Mouse (Mus musculus) retina, postnatal 7 days (tissue): ENCODE data around the gene Chd2.
A peak's percentile ranks its signal among the peaks of the same experiment; 100 is the strongest.

ENCODE experiments used
- DNase-seq: peaks from one replicate; pipeline ENCODE4 v3.0.0-alpha.2; 2012; ENCODE audit warnings: low read depth, low spot score

Chd2 gene

DNA sequence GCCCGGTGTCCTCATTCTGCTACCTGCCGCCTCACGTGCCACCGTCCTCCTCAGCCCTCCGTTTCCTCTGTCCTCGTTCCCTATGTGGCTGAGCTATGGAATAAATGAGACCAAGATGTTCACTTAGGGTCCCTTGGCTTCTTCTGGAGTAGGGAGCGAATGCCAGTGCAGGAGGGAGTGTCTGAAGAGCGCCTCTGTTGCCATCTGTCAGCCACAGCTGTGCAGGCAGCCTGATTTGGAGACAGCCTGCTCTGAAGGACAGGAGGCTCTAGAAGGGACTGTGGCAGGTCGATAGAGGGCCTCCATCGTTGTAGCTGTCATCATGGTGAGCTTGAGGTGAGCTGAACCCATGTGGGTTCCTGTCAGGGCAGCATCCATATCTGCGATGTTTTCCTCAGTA lies 136.1 kb downstream of the Chd2 start:
- DNase-seq, result no peak

DNA sequence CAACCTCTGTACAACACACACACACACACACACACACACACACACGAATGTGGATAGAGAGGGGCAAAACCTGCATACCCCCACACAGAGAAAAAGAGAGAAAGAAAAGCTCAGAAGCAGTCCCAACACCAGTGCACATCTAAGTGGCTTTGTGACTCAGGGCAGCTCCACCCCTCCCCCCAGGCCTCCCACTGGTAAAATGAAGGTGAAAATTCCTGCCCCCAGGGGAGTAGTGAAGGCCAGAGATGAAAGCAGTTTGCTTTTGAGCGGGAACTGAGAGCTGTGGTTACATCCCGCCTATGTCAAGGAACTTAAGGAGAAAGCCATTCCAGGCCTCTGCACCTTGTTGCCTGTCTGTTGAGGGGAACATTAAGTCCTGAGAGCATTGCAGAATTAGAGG lies 138.1 kb downstream of the Chd2 start:
- no peak for DNase-seq

DNA sequence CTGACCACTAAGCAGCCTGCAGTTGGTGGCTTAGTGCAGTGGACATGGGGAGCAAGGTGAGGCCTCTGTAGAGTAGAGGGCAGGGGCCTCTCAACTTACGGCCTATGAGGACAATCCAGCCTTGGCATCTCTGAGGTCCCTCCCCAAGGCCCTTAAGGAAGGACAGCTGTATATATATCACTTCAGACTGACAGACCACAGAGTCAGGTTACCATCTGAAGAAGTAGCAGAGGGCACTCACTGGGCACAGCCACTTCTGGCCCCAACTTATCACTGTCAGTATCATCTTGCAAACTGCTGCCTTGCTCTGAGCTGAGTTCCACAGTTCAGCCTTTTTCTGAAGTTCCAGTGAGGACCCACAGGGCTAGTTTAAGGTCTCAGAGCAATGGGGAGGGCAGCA lies 139.0 kb downstream of the Chd2 start:
- no peak for DNase-seq

DNA sequence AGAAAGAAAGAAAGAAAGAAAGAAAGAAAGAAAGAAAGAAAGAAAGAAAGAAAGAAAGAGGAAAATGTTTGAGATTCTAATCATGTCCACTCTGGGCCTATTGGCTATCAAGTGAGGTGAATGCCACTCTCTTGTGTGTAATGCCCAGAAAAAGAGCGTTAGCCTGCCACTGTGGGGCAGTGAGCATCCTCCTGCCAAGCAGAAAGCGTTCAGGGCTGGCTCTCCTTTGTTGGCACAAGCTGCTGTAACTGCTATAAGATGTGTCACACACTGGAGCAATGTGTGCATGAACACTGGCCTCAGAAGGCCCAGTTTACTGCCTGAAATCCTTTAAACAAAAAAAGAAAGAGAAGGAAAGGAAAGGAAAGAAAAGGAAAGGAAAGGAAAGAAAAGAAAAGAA lies 139.5 kb downstream of the Chd2 start:
- DNase-seq, result no peak

DNA sequence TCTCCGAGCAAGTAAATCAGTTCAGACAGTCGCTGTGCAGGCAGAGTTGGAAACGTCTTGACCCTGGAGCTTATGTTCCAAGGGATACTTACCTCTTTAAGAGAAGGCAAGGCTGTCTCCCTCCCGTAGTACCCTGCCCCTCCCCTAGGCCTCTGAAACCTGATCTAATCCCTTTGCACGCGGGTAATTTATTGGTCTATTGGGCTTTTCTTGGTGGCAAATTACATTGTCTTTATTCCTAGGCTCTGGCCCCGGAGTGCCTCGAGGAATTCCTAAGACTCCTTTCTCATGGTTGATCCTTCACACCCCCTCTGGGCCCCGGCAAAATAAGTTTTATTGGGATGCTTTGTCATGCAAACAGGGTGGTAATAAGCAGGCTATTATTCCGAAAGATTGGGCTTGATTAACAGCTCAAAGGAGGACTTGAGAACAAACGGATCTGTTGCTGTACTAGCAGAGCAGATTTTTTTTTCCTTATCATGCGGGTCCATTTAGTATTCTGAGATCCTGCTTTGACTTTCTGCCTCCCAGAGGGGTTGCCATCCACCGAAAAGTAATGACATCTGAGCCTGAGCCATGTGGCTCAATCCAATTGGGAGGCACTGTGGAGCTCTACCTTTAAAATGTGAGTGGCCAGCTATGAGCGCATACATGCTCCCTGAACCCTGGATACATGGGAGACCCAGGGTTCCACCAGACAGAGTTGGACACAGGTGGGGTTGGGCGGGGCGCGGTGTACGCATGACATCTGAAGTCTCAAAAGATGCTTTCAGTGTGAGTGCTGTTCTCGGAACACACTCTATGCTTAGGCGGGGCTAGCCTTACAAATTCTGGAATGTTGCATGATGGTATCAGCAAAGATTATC lies 141.3 kb downstream of the Chd2 start:
- DNase-seq, result no peak

DNA sequence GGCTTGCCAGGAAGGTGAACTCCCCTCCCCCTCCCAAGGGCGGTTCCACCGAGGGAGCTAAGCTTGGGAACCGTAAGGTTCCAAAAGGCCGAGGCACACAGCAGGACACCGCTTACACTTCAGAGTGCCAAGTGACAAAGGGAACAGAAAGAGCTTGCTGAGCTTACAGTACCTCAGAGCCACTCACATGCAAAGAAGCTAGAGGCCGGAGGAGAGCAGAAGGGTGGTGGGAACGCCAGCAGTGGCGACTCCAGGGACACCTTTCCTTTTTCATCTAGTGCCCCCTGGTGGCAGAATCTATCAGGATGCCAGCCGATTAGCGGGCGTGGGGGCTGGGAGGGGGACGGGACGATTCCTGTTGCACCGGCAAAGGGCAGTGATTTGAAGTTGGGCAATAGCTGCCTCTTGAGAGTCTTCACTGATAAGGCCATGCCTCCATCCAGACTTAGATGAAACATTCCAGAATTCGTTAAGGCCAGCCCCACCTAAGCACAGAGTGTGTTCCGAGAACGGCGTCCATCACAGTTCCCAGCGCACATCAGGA lies 142.1 kb downstream of the Chd2 start:
- peak; percentile 82 for DNase-seq

DNA sequence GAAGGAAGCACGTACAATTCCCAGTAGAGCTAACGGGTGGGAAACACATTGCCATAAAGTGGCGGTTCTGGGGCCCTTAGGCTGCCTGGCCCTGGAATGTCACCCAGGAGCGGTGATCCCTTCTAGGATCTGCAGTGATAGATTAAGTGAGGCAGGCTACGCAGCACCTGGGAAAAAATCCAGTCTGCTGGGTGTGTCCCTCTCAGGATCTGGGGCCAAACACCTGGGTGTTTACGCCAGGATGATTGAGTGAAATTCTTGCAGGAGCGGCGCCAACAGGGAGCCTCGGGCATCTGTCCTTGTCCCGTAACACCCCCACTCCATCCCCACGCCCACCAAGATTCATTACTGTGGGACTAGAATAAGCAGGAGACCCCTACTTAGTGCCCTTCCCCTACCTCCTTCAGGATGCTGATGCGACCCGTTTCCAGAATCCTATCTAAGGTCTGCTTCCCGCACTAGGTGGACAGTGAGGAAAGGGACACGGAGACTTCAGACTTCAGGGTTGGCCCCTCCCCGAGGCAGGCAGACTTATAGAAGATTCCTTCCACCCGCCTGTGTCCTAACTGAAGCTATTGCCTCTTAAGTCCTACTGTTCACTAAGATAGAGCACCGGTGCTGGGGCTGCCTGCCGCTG lies 142.7 kb downstream of the Chd2 start:
- no peak for DNase-seq

DNA sequence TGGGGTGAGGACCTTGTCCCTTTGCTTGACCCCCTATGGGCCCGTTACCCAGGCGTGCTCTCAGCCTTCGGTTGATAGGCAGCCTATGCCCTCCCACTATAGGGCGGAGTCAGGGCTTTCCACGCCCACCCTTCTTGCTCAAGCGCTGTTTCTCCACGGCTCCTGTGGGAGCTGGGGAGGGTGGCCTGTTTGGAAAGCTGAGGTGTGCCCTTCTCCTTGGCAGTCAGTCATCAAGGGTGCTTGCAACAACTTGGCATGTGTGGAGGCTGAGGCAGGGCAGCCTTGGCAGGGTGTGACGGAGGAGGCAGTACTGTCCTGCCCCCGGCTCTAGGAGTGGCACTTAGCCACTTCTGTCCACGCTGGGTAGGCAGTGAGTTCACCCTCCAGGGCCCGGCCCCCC lies 143.3 kb downstream of the Chd2 start:
- no peak for DNase-seq

DNA sequence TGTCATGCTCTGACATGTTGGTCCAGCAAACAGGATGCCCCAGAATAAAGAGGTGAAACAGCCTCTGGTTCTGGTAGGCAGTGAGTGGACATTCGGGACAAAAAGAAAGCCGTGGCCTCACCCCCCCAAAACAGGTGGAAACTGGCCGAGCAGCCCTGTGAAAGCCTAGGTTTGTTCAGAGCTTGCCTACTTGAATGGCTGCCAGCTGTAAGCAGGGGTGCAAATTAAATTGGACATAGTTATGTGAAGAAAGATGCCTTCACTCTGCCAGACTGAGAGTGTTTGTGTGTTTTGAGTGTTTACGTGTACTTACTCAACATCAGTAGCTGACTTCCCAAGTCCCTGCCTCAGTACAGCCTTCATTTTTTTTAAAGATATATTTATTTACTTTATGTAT lies 147.6 kb downstream of the Chd2 start:
- DNase-seq, result no peak

DNA sequence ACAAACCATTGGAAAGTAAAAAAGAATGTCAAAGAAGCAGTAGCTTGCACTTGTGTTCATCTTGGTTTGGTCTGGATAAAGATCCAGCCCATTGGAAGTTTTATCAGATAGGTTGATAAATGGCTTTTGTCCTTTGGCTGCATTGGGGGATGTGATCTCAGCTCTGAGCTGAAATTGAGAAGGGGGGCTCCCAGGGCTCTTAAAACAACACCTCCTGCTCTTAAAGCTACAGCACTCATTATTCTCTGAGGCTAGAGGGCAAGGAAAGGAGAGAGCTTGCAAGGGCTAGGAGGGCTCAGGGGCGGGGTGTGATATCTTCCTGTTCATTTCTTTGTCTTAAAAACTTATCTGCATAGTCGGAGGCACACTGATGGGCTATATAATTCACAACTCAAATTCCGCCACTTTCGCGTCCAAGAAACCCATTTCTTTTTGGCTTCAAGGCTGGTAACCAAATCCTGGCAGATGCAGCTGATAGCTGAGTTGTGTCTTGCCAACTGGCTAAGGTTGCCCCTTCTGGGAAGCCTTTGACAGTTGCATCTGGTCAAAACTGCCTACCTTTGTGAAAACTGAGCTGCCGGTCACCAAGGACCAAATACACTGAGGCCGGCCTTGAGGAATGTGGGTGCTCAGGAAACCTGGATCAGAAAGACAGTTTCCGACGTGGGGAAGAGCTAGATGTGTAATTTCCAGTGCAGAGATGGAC lies 148.2 kb downstream of the Chd2 start:
- DNase-seq, result no peak

DNA sequence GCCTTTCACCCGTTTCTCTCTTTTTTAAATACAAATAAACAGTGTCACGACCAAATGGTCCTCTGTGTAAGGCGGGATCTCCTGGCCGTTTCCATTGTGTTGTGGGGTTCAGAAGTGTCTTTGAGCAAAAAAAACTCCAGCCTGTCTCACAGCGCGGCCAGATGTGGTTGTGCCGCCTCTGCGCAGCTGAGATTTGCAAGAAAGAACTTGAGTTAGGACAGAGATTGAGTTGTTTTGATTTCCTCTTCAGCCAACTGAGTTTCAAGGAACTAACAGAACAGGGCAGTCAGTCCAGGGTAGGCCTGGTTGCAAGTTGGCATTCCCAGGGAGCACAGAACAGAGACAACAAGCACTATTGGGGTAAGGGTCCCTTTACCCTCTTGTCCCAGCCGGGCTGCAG lies 149.3 kb downstream of the Chd2 start:
- DNase-seq, result no peak

DNA sequence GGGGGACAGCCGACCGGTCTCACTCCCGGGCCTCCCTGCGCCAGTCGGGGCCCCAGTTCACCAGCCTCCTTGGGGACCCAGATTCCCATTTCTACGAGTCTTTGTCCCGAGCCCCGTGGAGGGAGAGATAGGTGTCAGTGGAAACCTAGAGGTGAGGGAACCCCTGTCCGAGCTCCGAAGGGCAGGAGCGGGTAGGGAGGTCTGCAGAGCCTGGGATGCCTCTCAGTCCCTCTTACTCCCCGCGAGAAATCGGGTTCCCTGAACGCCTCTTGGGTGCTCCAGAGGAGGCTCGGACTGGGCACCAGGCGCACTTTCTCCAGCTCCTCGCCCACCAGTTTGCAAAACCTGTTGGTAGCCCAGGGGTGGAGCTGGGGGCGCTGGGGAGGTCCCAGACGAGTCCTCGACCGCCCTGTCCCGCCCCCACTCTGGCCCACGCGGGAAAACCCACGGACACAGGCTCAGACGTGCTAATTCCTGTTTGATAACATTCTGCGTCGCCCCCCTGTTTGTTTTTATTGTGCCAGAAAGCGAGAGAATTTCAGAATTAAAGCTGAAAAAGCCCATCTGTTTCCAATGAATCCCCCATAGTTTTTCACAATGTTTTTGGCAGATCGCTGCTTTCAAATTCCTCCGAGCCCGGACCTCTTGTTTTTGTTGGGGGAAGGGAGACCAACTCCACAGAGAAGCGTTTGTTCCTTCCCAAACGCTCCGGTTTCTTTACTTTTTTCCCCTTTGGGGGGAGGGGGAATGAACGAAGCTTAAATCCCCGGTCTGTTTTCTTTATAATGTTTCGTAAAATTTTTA lies 149.9 kb downstream of the Chd2 start:
- no peak for DNase-seq

DNA sequence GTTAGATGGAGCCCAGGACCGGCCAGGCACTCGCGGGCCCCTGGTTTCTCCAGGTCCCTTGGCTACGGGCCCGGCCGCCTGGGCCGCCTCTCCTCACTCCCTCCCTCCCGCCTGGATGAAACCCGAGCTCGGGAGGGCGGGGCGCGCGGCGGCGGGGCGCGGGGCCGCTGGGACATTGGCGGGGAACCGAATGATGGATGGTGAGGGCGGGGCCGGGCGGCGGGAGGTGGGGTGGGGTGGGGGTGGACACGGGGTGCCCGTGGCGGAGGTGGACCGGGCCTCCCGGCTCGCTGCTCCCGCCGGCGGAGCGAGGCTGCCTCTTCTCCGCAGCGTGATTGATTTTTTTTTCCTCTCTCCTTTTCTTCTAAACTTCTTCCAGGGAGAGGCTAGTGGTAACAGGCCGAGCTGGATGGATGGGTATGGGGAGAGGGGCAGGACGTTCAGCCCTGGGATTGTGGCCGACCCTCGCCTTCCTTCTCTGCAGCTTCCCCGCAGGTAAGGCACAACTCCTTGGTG lies 150.6 kb downstream of the Chd2 start:
- DNase-seq, result no peak

DNA sequence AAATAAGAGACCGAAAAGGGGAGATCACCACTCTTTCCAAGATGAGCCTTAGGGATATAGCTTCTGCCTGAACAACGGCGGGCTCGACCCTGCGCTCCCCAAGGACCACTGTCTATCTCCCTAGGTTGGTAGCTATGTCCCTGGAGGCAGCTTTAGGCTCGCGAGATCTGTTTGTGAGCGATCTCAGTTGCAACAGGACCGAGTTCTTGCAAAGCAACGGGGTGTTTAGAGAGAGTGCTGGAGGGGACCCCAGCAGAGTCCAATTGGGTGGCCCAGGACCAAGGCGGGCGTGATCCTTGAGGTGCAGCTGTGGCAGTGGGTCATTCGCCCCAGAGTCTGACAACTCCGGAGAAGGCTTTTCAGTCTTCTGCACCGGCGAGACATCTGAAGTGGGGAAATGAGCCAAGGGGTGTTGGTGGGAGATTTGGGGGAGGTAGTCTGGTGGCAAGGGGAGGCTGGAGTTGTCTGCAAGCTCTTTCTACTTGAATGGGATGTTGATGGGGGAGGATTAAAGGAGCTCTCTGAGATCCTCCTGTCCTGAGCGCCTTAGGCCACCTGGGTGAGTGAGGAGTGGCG lies 151.1 kb downstream of the Chd2 start:
- no peak for DNase-seq

DNA sequence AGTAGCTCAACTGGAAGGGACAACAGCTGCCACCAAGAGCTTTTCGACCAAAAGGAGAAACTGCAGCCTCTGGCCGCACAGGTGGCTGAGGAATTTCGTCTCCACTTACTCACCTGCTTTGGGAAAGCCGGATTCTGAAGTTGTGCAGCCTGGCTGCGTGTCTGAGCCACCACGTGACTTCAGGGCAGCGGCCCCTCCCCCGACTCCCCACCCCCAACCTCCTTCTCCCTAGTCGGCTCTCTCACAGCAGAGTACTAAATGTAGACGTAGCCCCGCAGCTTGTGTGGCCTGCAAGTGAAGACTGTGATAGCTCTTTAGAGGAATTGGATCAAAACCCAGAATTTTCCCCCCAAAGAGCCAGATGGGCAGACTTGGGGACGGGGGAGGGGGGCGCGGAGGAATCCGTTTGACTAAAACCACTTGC lies 151.7 kb downstream of the Chd2 start:
- DNase-seq, result no peak

DNA sequence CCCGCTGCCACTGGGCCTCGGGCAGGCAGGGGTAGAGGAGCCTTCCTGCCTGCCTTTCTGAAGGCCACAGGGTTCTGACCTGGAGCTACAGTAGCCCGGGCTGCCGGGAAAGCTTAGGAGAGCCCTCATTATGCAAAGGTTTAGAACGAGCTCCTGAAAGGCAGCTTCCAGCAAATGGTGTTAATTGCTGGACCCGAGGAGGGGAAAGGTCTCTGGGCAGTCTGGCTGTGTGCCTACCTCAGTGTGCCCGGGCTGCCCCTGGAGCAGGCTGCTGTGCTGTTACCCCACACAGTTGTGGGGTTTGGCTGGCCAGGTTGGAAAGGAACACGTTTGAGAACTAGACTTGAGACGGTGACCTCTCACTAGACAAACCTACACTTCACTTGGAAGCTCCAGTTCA lies 152.2 kb downstream of the Chd2 start:
- no peak for DNase-seq

DNA sequence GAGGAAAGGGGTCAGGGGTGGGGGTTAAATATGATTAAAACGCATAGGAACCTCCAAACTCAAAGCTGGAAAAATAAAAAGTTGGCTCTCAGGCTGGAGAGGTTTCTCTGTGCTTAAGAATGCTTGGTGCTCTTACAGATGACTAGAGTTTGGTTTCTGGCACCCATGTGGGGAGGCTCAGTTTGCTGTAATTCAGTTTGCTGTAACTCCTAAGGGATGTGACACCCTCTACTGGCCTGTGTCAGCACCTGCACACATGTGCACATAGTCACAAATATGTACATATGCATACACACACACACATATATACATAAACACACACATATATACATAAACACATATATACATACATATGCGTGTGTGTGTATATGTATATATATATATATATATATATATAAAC lies 152.8 kb downstream of the Chd2 start:
- DNase-seq, result no peak

DNA sequence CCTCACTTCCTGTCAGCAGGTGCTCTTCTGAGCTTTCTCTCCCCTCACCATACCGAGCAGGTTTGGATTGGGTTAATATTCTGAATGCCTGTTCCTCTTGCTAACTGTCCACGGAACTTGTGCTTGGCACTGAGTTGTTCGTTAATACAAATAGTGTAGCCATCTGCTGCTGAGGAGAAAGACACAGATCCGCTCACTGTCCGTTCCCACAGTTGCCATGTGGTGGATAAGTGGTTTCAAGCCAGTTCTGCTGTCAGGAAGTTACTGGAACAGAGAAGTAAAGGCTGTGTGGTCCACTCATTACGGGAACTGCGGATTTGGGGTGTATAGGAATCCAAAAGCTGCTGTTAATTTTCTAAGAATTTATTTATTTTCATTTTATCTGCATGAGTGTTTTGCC lies 158.8 kb downstream of the Chd2 start:
- DNase-seq, result no peak

DNA sequence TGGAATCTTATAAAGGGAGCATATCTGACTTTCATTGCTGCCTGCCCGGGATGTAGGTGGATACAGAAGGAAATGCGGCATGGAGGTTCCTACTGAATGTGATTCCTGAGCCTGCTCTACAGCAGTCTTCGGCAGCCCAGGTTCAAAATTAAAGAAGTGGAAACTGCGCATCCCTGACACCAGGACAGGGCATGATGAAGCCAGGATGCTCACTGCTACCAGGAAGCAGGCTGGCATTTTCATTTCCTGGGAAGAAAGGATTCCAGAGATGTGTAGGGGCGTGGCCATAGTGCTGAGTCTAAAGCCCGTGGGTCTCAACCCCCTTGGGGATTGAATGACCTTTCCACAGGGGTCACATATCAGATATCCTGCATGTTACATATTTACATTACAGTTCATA lies 163.6 kb downstream of the Chd2 start:
- DNase-seq, result no peak

DNA sequence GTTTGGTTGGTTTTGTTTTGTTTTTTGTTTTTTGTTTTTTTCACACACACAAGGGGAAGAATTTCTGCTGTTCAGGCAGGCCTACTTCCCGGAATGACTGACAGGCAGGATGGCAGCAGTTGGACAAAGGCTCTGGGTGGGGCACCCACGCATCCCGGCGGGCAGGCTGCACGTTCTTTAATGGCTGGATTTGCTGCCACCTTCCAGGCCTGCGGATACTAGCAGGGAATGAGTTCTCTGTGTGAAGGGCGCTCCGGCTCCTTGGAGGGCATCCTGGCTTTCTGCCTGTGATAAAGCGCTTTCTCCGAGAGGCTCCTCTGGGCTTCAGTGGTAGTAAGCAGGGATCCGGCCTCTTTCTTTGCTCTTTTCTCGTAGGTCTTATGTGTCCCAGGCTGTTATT lies 164.3 kb downstream of the Chd2 start:
- DNase-seq, result no peak
